Mouse (Mus musculus) left cerebral cortex, adult 8-10 months (tissue): ENCODE data around the gene Hist1h4n. TPM values are rescaled to one million over a fixed set of nuclear protein-coding genes. Genes with fewer than 3 reads are reported as not detected.
"Not testable (repeated sequence)": the region's sequence is repeated elsewhere in the genome, so short reads cannot be mapped to it uniquely, and the experiment has no call there.

Experiments used
- DNase-seq, 2 experiments: peaks; one replicate each; pipeline ENCODE4 v3.0.0; 2022; ENCODE audit warnings: low spot score in 2 of 2
- microRNA-seq, 2 experiments: library from miRNA; unstranded; fragments of <30 nt; microRNA quantifications; one replicate each; pipeline ENCODE4 v1.2.0; 2022
- total RNA-seq, 4 experiments: library from RNA; stranded (reverse); gene quantifications; 2 replicates each; pipeline ENCODE4 v1.2.4; 2022

The Hist1h4n gene
- total RNA-seq, 4 experiments from 2014 or later: 31.1 to 87.2 (median 44.3) TPM

DNA sequence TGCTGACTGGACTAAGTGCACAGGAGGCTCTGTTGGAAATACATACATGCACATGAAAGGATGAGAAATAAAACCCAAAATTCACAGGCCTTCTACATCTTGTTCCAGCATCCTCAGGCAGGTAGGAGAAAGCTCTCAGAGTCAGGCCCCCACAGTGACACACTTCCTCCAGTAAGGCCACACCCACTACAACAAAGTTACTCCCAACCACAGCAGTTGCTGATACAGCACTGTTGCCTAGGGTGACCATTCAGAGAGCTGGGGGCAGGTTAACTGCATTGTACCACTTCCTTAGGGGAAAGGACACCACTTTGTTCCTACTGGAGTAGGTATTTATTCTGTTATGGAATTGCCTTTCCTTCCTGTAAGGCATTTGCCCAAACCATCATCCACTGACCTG, 34.8 kb downstream of the Hist1h4n start:
- not testable (repeated sequence) for DNase-seq

GRCm38 (mm10) chr13:21795584-21795983, 36.4 kb downstream of the Hist1h4n start:
- DNase-seq: no peak

DNA sequence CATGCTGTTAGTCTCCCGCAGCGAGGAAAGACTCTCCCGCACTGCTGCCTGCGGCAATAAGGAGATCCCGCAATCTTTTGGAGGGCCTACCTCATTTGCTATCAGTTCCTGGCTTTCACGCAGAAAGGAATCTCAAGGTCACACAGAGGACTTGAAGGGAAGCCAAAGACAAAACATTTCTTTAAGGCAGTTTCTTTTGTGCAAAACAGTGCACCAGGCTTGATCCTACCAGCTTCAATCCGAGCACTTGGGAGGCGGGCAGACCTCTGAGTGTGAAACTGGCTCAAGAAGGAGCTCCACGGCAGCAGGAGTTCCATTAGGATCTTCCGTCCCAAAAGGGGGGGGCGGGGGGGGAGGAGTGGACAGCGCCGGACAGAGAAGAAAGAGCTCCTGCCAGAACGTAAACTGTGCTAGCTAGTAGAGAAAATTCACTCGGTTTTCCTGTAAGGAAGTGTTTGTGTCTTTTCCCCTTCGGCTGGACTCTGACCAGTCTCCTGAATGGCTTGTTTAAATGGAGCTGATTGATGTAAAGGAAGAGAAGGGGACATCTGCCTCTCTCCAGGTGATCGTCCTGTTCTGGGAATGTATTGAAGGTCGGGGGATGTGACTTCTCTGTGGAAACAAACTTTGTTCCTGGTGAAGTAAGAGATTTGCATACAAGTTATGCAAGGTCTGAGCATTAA, 41.3 kb downstream of the Hist1h4n start:
- no peak for DNase-seq

DNA sequence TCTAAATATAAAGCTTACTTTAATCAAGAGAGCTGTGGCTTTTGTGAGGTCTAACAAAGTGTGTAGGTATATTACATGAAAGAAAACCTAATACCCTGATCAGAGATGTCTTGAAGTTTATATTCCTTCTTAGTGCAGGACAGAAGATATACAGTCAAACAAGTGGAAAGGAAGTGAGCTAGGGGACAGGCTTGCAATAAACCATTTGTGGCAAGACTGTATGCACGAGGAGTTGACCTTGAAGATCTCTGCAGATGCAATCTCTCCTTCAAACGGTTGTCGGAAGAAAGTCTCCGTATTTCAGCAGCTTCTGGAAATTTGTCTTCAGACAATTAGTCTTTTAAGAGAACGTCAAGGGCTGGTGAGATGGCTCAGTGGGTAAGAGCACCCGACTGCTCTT, 42.1 kb downstream of the Hist1h4n start:
- DNase-seq: no peak

GRCm38 (mm10) chr13:21787760-21788593, 44.0 kb downstream of the Hist1h4n start:
- DNase-seq: no peak

- peak; percentile 72 to 91 for DNase-seq
Observed at GRCm38 (mm10) chr13:21786899-21787629, 44.9 kb downstream of the Hist1h4n start, which contains the start of the genes Hist1h2an and Hist1h2bp. Hist1h2an (minus strand) TSS chr13:21787218. Hist1h2bp (plus strand) TSS chr13:21787461.

DNA sequence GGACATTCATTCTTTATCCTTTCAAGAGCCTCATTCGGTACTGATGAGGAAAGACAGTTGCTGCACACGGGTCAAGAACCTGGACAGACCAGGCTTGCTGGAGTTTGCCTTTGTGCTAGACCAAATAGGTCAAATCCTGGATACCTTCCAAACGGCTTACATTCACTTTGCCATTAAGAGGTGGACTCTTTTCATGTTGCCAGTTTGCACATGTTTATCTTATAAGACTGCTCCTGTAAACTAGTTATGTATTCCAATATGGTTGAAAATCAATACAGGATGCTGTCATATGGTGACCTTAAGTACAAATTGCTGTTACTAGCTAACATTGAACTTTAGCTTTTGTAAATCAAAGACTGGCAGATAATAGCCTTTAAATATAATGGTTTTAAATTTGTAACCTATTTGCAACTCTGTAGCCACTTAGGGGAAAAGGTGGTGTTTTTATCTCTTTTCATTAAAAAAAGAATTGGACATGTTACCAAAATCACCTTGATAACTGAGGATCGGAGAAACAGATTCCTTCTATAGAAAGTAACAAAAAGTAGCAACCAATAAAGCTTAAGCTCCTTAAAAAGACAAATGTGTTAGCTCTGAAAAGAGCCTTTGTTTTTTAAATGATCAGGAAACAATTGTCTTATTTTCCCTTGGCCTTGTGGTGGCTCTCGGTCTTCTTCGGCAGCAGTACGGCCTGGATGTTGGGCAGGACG, 45.7 kb downstream of the Hist1h4n start:
- no peak for DNase-seq

- DNase-seq: no peak
Observed at GRCm38 (mm10) chr13:21784311-21784710, 47.7 kb downstream of the Hist1h4n start.

- no peak for DNase-seq
Observed at GRCm38 (mm10) chr13:21783734-21784161, 48.2 kb downstream of the Hist1h4n start.

DNA sequence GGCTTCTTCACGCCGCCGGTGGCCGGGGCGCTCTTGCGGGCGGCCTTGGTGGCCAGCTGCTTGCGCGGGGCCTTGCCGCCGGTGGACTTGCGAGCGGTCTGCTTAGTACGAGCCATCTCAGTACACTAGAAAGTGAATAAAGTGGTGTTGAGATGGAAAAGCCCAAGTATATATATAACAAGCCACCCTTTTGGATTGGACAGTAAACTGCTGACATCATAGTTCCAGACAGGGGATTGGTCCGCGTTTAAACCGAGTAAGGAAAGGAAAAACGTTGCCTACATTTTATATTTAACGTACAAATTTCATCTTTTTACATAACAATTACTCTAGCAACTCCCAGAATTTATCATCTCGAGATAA, 48.8 kb downstream of the Hist1h4n start, which contains the start of gene Hist1h3i:
Gene Hist1h3i (minus strand): TSS at position 116 of the 363 bp plus-strand sequence.
- DNase-seq: peak; percentile 19 to 52

- DNase-seq: peak in 1 of 2 experiments; percentile 27
Observed at GRCm38 (mm10) chr13:21782361-21783254, 49.4 kb downstream of the Hist1h4n start.

Small RNA genes lying within 50 kb of the gene (microRNA-seq; reads per million reads assigned to microRNA genes)
- 0 reads per million in 2 experiments for gene Gm19658
- gene Gm44346: 0 reads per million in 2 experiments
- 0 reads per million in 2 experiments for gene Gm44466

Other genes with a start within 250 kb of the Hist1h4n start
- not detected for gene Olfr1362, start 218.2 kb downstream of the Hist1h4n start, total RNA-seq
- gene Olfr11, start 189.7 kb downstream of the Hist1h4n start, total RNA-seq: not detected
- gene Olfr1361, start 168.8 kb downstream of the Hist1h4n start, total RNA-seq: not detected
- not detected for gene Olfr1360, start 154.8 kb downstream of the Hist1h4n start, total RNA-seq
- gene Olfr1359, start 134.1 kb downstream of the Hist1h4n start, total RNA-seq: not detected
- gene Hist1h2bl, start 116.1 kb downstream of the Hist1h4n start, total RNA-seq: 10 to 100 TPM; 16.0 to 30.4 (median 22.3) TPM
- gene Hist1h2ai, start 115.8 kb downstream of the Hist1h4n start, total RNA-seq: 10 to 100 TPM in 3 of 4 experiments, not detected in 1; 16.4 to 24.8 (median 22.3) TPM
- gene Hist1h3h, start 114.5 kb downstream of the Hist1h4n start, total RNA-seq: 10 to 100 TPM; 40.8 to 60.6 (median 44.2) TPM
- gene Hist1h2bm, start 110.2 kb downstream of the Hist1h4n start, total RNA-seq: 1 to 10 TPM; 2.5 to 5.9 (median 4.5) TPM
- 10 to 100 TPM; 18.4 to 23.9 (median 19.2) TPM for gene Hist1h4j, start 97.1 kb downstream of the Hist1h4n start, total RNA-seq
- gene Hist1h4k, start 81.7 kb downstream of the Hist1h4n start, total RNA-seq: 100 to 1,000 TPM; 294 to 349 (median 343) TPM
- 10 to 100 TPM in 3 of 4 experiments, 1 to 10 TPM in 1; 9.6 to 16.7 (median 11.1) TPM for gene Hist1h2ak, start 78.4 kb downstream of the Hist1h4n start, total RNA-seq
- 10 to 100 TPM in 3 of 4 experiments, 1 to 10 TPM in 1; 1.6 to 11.3 (median 10.8) TPM for gene Hist1h2bn, start 78.1 kb downstream of the Hist1h4n start, total RNA-seq
- 10 to 100 TPM in 2 of 4 experiments, 1 to 10 TPM in 2; 7.2 to 11.0 (median 10.2) TPM for gene Hist1h1b, start 51.6 kb downstream of the Hist1h4n start, total RNA-seq
- 10 to 100 TPM; 44.4 to 70.8 (median 54.9) TPM for gene Hist1h3i, start 48.8 kb downstream of the Hist1h4n start, total RNA-seq
- gene Hist1h2an, start 45.0 kb downstream of the Hist1h4n start, total RNA-seq: 1 to 10 TPM in 2 of 4 experiments, not detected in 2; 2.9 to 4.0 TPM
- 10 to 100 TPM in 1 of 4 experiments, 1 to 10 TPM in 3; 6.0 to 11.4 (median 8.5) TPM for gene Hist1h2bp, start 44.7 kb downstream of the Hist1h4n start, total RNA-seq
- 10 to 100 TPM; 26.3 to 44.6 (median 31.8) TPM for gene Hist1h2bq, start 22.0 kb downstream of the Hist1h4n start, total RNA-seq
- gene Hist1h2ao, start 21.7 kb downstream of the Hist1h4n start, total RNA-seq: 10 to 100 TPM in 3 of 4 experiments, not detected in 1; 14.7 to 30.0 (median 20.1) TPM
- 100 to 1,000 TPM; 177 to 265 (median 220) TPM for gene Hist1h4m, start 20.4 kb downstream of the Hist1h4n start, total RNA-seq
- gene Hist1h2ap, start 1.3 kb upstream of the Hist1h4n start, total RNA-seq: 10 to 100 TPM in 2 of 4 experiments, 1 to 10 TPM in 1, not detected in 1; 7.5 to 39.9 (median 17.1) TPM
- gene Hist1h2br, start 1.5 kb upstream of the Hist1h4n start, total RNA-seq: 10 to 100 TPM; 26.6 to 43.8 (median 31.6) TPM
- gene Zfp184, start 112.9 kb upstream of the Hist1h4n start, total RNA-seq: 1 to 10 TPM; 2.4 to 4.1 (median 3.3) TPM
- gene Pom121l2, start 149.0 kb upstream of the Hist1h4n start, total RNA-seq: not detected
- gene Prss16, start 177.5 kb upstream of the Hist1h4n start, total RNA-seq: 1 to 10 TPM in 3 of 4 experiments, under 1 TPM in 1; 0.33 to 1.3 (median 1.0) TPM
- gene Hist1h2ah, start 203.4 kb upstream of the Hist1h4n start, total RNA-seq: 10 to 100 TPM in 3 of 4 experiments, not detected in 1; 15.3 to 27.1 (median 22.8) TPM
- 10 to 100 TPM in 3 of 4 experiments, 1 to 10 TPM in 1; 3.0 to 13.9 (median 10.7) TPM for gene Hist1h2bk, start 203.7 kb upstream of the Hist1h4n start, total RNA-seq
- gene Hist1h4i, start 209.2 kb upstream of the Hist1h4n start, total RNA-seq: 10 to 100 TPM; 62.0 to 71.0 (median 68.4) TPM
- gene Hist1h2ag, start 210.7 kb upstream of the Hist1h4n start, total RNA-seq: 10 to 100 TPM in 3 of 4 experiments, 1 to 10 TPM in 1; 9.0 to 26.2 (median 21.0) TPM
- 10 to 100 TPM in 2 of 4 experiments, 1 to 10 TPM in 2; 7.2 to 11.6 (median 10.4) TPM for gene Hist1h2bj, start 211.0 kb upstream of the Hist1h4n start, total RNA-seq